In the genomic region with DNA sequence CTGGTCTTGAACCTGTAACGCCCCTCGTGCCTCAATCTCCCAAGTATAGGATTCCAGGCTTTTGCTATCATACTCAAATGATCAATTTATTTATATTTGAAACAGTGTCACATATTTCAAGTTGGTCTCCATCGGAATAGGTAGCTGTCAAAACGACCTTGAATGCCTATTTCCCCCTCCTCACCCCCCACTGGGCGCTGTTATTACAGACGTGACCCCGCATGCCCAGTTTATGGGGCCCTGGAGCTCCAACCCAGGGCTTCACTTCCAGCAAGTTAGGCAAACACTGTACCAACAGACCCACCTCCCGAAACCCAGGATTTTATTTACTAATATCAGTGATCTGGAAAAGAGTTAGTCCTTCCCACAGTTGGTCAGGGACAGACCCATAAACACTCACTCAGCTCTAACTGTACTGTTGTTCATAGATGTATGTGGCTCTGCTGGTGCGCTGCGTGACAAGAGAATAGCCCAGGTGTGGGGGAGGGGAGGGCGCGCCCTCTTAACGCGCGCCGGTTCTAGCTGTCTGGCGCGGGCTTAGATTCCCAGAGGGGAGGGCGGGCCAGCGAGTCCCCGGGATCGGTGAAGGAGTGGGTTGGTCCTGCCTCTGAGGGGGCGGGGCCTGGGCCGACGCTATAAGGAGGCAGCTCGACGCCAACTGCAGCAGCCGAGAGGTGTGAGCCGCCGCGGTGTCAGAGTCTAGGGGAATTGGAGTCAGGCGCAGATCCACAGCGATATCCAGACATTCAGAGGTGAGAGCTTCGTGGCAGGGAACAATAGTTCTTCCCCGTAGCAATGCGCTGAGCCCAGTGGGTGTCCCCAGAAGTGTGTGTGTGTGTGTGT, we compare ENCODE assay signal across 8 mouse cellular contexts. TPM values are rescaled to one million over a fixed set of nuclear protein-coding genes. Genes with fewer than 3 reads are reported as not detected.
DNase-seq lines count a peak whose midpoint lies in the region; ATAC-seq lines count a peak whose summit lies in the region.

No protein-coding gene starts in this region.

- peaks cover 41% of the 10 kb centered on the region for H3K4me1 ChIP-seq in embryonic facial prominence, embryonic 10.5 days
- H3K4me1 ChIP-seq in limb, embryonic 11.5 days (ENCODE audit: control insufficient read depth, insufficient read depth, low read length): peaks cover 19% of the 10 kb centered on the region
- peaks cover 23% of the 10 kb centered on the region for H3K4me1 ChIP-seq in midbrain, embryonic 13.5 days (replicated peaks)

- no peaks in the 10 kb centered on the region for H3K36me3 ChIP-seq in embryonic facial prominence, embryonic 10.5 days (replicated peaks)
- H3K36me3 ChIP-seq in limb, embryonic 11.5 days (ENCODE audit: control insufficient read depth, insufficient read depth, low read length): no peaks in the 10 kb centered on the region
- H3K36me3 ChIP-seq in midbrain, embryonic 13.5 days: no peaks in the 10 kb centered on the region

- peak overlapping the region; percentile 60 for H3K4me3 ChIP-seq in embryonic facial prominence, embryonic 10.5 days
- peak overlapping the region; percentile 33 for H3K4me3 ChIP-seq in limb, embryonic 11.5 days (ENCODE audit: low read depth, low read length)
- peak overlapping the region; percentile 49 for H3K4me3 ChIP-seq in midbrain, embryonic 13.5 days (replicated peaks)

- peak overlapping the region; percentile 79 for H3K4me2 ChIP-seq in limb, embryonic 11.5 days (ENCODE audit: low read depth, severe bottlenecking)
- peak overlapping the region; percentile 70 for H3K4me2 ChIP-seq in midbrain, embryonic 13.5 days (replicated peaks)

- H3K27me3 ChIP-seq in embryonic facial prominence, embryonic 10.5 days (replicated peaks; ENCODE audit: low read depth, poor library complexity, severe bottlenecking): peaks cover 65% of the 10 kb centered on the region
- peaks cover 18% of the 10 kb centered on the region for H3K27me3 ChIP-seq in limb, embryonic 11.5 days (ENCODE audit: control insufficient read depth, insufficient read depth, low read length)
- H3K27me3 ChIP-seq in midbrain, embryonic 13.5 days: peaks cover 40% of the 10 kb centered on the region

- no peak overlapping the region for H3K9ac ChIP-seq in limb, embryonic 11.5 days (ENCODE audit: low read length)
- peak overlapping the region; percentile 73 for H3K9ac ChIP-seq in midbrain, embryonic 13.5 days (replicated peaks)

- DNase-seq in 3134 (ENCODE audit: extremely low read depth, insufficient read length, low spot score): peak; percentile 90
- DNase-seq in adrenal gland, postnatal 14 days: peak; percentile 93
- DNase-seq in embryonic facial prominence, embryonic 10.5 days (ENCODE audit: low spot score): peak; percentile 87
- DNase-seq in kidney, adult 11 months: peak; percentile 83
- DNase-seq in limb, embryonic 11.5 days (ENCODE audit: low spot score): peak; percentile 85
- DNase-seq in spleen, adult 12 weeks (ENCODE audit: low spot score): peak; percentile 58

- ATAC-seq in granulocyte monocyte progenitor cell, adult 5-6 weeks (replicated peaks; ENCODE audit: poor library complexity, severe bottlenecking): peak; percentile 59
- ATAC-seq in limb, embryonic 11.5 days (ENCODE audit: insufficient number of reproducible peaks, low FRiP score, low TSS enrichment, low read depth): peak; percentile 79; the same call in 1 of the 2 replicates
- peak; percentile 79 for ATAC-seq in midbrain, embryonic 13.5 days

- H3K27ac ChIP-seq in embryonic facial prominence, embryonic 10.5 days (replicated peaks): peak overlapping the region; percentile 65; the same call in 1 of the 2 replicates
- no peak overlapping the region for H3K27ac ChIP-seq in limb, embryonic 11.5 days (replicated peaks; ENCODE audit: low read depth, low read length)
- H3K27ac ChIP-seq in midbrain, embryonic 13.5 days: no peak overlapping the region

- no peaks in the 10 kb centered on the region for H3K9me3 ChIP-seq in embryonic facial prominence, embryonic 10.5 days
- no peaks in the 10 kb centered on the region for H3K9me3 ChIP-seq in limb, embryonic 11.5 days (ENCODE audit: control insufficient read depth, low read length)
- H3K9me3 ChIP-seq in midbrain, embryonic 13.5 days: no peaks in the 10 kb centered on the region

- 8% methylated on average over 36 of the region's 36 CpGs for WGBS in embryonic facial prominence, embryonic 10.5 days
- WGBS in limb, embryonic 11.5 days: 6% methylated on average over 36 of the region's 36 CpGs
- 8% methylated on average over 36 of the region's 36 CpGs for WGBS in midbrain, embryonic 13.5 days

RNA-seq across cellular contexts. Expression of a gene that starts 2.6 kb away (rescaled TPM):
- total RNA-seq in adrenal gland, postnatal 14 days (2021): 126 and 202 TPM in 2 replicates
- polyA plus RNA-seq in embryonic facial prominence, embryonic 10.5 days (2016; fragmentation: Nextera tagmentation; extraction: Ambion mirVana): 26.0 and 27.5 TPM in 2 replicates
- 8.2 and 9.8 TPM in 2 replicates for total RNA-seq in granulocyte monocyte progenitor cell, adult 5-6 weeks (2014; fragmentation: Nextera tagmentation)
- total RNA-seq in granulocyte monocyte progenitor cell, adult 5-6 weeks (2017): 1.3 and 3.2 TPM in 2 replicates
- 40.7 and 41.5 TPM in 2 replicates for polyA plus RNA-seq in limb, embryonic 11.5 days (2014; fragmentation: Nextera tagmentation; extraction: Ambion mirVana)
- 47.1 and 47.4 TPM in 2 replicates for polyA plus RNA-seq in midbrain, embryonic 13.5 days (2015; fragmentation: Nextera tagmentation; extraction: Ambion mirVana)

RNA-seq across cellular contexts. Expression of a gene that starts 20.6 kb away (rescaled TPM):
- 0.33 and 0.38 TPM in 2 replicates for total RNA-seq in adrenal gland, postnatal 14 days (2021)
- polyA plus RNA-seq in embryonic facial prominence, embryonic 10.5 days (2016; fragmentation: Nextera tagmentation; extraction: Ambion mirVana): 0.09 and 0.21 TPM in 2 replicates
- 318 and 350 TPM in 2 replicates for total RNA-seq in granulocyte monocyte progenitor cell, adult 5-6 weeks (2014; fragmentation: Nextera tagmentation)
- 315 and 369 TPM in 2 replicates for total RNA-seq in granulocyte monocyte progenitor cell, adult 5-6 weeks (2017)
- 0.16 TPM in 1 of 2 replicates, not detected in the other for polyA plus RNA-seq in limb, embryonic 11.5 days (2014; fragmentation: Nextera tagmentation; extraction: Ambion mirVana)
- polyA plus RNA-seq in midbrain, embryonic 13.5 days (2015; fragmentation: Nextera tagmentation; extraction: Ambion mirVana): not detected in 2 replicates
